Mouse (Mus musculus) lung, postnatal 4 days (tissue): ENCODE data around the gene Pld5.

Experiments used
- DNase-seq, 2 experiments: peaks; one replicate each; pipeline ENCODE4 v3.0.0; 2021

Pld5 gene

GRCm38 (mm10) chr1:175938731-175939130 lies 336.4 kb downstream of the Pld5 start:
- DNase-seq: no peak

GRCm38 (mm10) chr1:175936282-175936737 lies 338.8 kb downstream of the Pld5 start:
- peak in 1 of 2 experiments; percentile 63 for DNase-seq

GRCm38 (mm10) chr1:175931391-175931790 lies 343.7 kb downstream of the Pld5 start:
- no peak for DNase-seq

- DNase-seq: peak; percentile 38 to 77
These were observed 351.0 kb downstream of the Pld5 start for GRCm38 (mm10) chr1:175923848-175924787.

GRCm38 (mm10) chr1:175921091-175921490 lies 354.0 kb downstream of the Pld5 start:
- no peak for DNase-seq

GRCm38 (mm10) chr1:175920029-175920428 lies 355.1 kb downstream of the Pld5 start, which contains the start of gene Gm38100:
Gm38100 (plus strand) TSS chr1:175920329.
- DNase-seq: no peak

- no peak for DNase-seq
These were observed 361.3 kb downstream of the Pld5 start for GRCm38 (mm10) chr1:175913728-175914303.
